Comparison of ENCODE assay signal across 1 mouse cellular context in the genomic region with DNA sequence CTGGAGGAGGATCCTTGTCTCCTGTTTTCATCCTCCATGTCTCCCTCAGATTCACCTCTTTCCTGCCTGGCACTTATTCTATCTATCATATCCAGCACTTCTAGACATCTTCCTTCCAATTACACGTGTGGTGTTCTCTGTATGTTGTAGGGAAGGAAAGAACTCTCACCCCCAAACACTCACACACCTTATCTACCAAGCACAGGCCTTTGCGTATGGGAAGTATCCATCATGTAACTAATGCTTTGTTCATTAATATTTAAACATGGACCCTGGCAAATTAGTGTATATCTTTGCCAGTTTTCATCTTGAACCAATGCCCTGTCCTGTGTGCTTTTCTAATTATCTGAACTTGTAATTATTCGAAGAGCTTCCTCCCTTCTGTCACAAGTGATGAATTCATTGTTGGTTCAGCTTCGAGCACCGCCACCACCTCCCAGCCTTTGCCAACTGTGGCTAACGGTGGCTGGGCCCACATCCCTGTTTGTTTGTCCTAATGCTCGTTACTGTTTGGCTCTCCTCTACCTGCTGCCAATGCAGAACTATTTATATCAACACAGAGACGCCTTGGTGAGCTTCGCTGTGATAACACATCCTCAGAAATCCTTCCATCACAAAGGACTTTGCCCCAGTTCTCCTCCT.
A peak's percentile ranks its signal among the peaks of the same experiment; 100 is the strongest.
TF ChIP-seq lines count a peak whose summit lies in the region.

No protein-coding gene starts in this region.

TF ChIP-seq in MEL, 35 proteins besides CTCF, POLR2A, EP300 and RAD21 (continued from another document):
- TF ChIP-seq TCF12 (IDR thresholded peaks at IDR 0.05; ENCODE audit: low read depth, low read length), result 0 out of 2 replicates have a peak, but pooled peaks have one; percentile 12
